Mouse (Mus musculus): ENCODE measurements around the gene Ifi211.
"Not testable (repeated sequence)": the region's sequence is repeated elsewhere in the genome, so short reads cannot be mapped to it uniquely, and the experiment has no call there.

- TF ChIP-seq TAL1, GATA1 (IDR thresholded peaks at IDR 0.05; ENCODE audit: low read length): not testable (repeated sequence)
Measured at GRCm38 (mm10) chr1:173941522-173941921, 28.7 kb upstream of the Ifi211 start.

Data from erythroblast, embryonic 14.5 days (primary cell).